Mouse (Mus musculus) intestine, embryonic 16.5 days (tissue): Measurements from ENCODE around the gene Gm3460. TPM values are rescaled to one million over a fixed set of nuclear protein-coding genes. Genes with fewer than 3 reads are reported as not detected.
"Not testable (repeated sequence)": the region's sequence is repeated elsewhere in the genome, so short reads cannot be mapped to it uniquely, and the experiment has no call there.

Experiments used
- ATAC-seq: fragments of 200-750 bp; cut with Nextera tagmentation; 2 replicates; pipeline ENCODE4 v1.8.0; 2017; ENCODE audit warnings: moderate TSS enrichment, moderate library complexity
- H3K27ac ChIP-seq: fragments of 300-500 bp; sonication (generic); 2 replicates; pipeline ENCODE4 v1.5.1; 2014; ENCODE audit warnings: mild to moderate bottlenecking, low read length
- H3K27me3 ChIP-seq: fragments of 300-500 bp; sonication (generic); replicated peaks from 2 replicates; pipeline ENCODE4 v1.6.1; 2014; ENCODE audit warnings: low read length, control low read depth, mixed read lengths; ENCODE audit not compliant: control insufficient read depth, insufficient read depth
- H3K36me3 ChIP-seq: fragments of 300-500 bp; sonication (generic); 2 replicates; pipeline ENCODE4 v1.6.1; 2014; ENCODE audit warnings: low read length, control low read depth; ENCODE audit not compliant: control insufficient read depth, insufficient read depth
- H3K4me1 ChIP-seq: fragments of 300-500 bp; sonication (generic); 2 replicates; pipeline ENCODE4 v1.6.1; 2014; ENCODE audit warnings: low read length, control low read depth, mixed read lengths; ENCODE audit not compliant: control insufficient read depth, insufficient read depth
- H3K4me2 ChIP-seq: fragments of 300-500 bp; sonication (generic); 2 replicates; pipeline ENCODE4 v1.6.1; 2014; ENCODE audit warnings: low read depth, low read length, control low read depth
- H3K4me3 ChIP-seq: fragments of 300-500 bp; sonication (generic); 2 replicates; pipeline ENCODE4 v1.5.1; 2014; ENCODE audit warnings: mild to moderate bottlenecking, low read length
- H3K9ac ChIP-seq: fragments of 300-500 bp; sonication (generic); 2 replicates; pipeline ENCODE4 v1.6.1; 2014; ENCODE audit warnings: low read depth, low read length
- H3K9me3 ChIP-seq: fragments of 300-500 bp; sonication (generic); 2 replicates; pipeline ENCODE4 v1.6.1; 2016; ENCODE audit warnings: low read length, control low read depth; ENCODE audit not compliant: control insufficient read depth
- WGBS: fragments of 180-500 bp; shearing (Covaris S2); extraction: QIAGEN DNeasy Blood & Tissue Kit; methylation state at CpG from one replicate; pipeline ENCODE4 v1.1.7; 2014; 5-methylcytosine and 5-hydroxymethylcytosine counted together
- polyA plus RNA-seq: library from polyadenylated mRNA; unstranded; fragments of >200 nt; fragmentation: Nextera tagmentation; extraction: Ambion mirVana; gene quantifications from 2 replicates; pipeline ENCODE4 v1.2.1, GENCODE M21; 2015

The Gm3460 gene
- polyA plus RNA-seq: not detected in 2 replicates

DNA sequence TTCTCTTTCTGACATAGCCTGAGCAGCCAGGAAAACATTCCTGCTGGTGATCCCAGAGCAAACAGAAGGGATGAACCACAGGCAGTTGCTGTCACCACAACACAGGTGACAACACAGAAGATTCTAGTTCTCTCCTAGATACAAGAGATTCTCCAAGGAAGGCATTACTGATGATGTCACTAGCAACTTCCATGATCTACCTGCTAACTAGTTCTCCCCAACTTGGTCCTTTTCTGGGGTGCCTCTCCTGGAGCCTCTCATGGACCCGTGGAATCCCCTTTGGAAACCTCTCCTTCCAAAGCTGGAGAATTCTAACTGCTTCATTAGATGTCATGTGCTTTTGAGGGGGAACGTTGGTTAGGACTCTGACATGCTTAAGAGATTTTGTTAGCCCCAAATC is at the start of gene Gm3460:
TSS of gene Gm3460 (minus strand) at position 101 of the 400 bp plus-strand sequence.
- H3K36me3 ChIP-seq, H3K4me2 ChIP-seq, H3K27ac ChIP-seq, H3K9ac ChIP-seq, ATAC-seq, H3K9me3 ChIP-seq, H3K27me3 ChIP-seq, H3K4me3 ChIP-seq, H3K4me1 ChIP-seq: not testable (repeated sequence)
- WGBS: 54% methylated on average over 1 of the region's 2 CpGs

DNA sequence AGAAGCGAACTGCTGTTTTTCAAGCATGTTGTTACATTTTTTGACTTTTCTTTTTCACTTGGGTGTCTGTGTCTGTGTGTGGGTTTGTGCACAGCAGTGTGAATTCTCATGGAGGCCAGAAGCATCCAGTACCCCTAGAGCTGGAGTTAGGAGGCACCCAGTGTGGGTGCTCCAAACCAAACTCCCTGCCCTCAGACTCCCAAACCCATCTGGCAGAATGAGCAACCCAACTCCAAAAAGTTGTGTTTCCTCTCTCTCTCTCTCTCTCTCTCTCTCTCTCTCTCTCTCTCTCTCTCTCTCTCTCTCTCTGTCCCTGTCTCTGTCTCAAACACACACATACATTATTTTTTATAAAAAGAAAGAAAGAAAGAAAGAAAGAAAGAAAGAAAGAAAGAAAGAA is 15.8 kb downstream of the Gm3460 start:
- H3K4me2 ChIP-seq, H3K27me3 ChIP-seq, H3K27ac ChIP-seq, ATAC-seq, H3K4me1 ChIP-seq, H3K36me3 ChIP-seq, H3K4me3 ChIP-seq, H3K9me3 ChIP-seq, H3K9ac ChIP-seq: not testable (repeated sequence)
- WGBS: no CpG with 5 or more reads among the region's 1 CpGs

- not testable (repeated sequence) for H3K4me1 ChIP-seq, H3K36me3 ChIP-seq, H3K27me3 ChIP-seq, H3K9me3 ChIP-seq, H3K27ac ChIP-seq, ATAC-seq
- Histone ChIP-seq H3K4me3 (peak overlapping the region; percentile 35), H3K9ac (peak overlapping the region; percentile 54), H3K4me2 (peak overlapping the region; percentile 57)
- WGBS: 3% methylated on average over 13 of the region's 20 CpGs
Observed at GRCm38 (mm10) chr14:6605004-6605403, 17.2 kb downstream of the Gm3460 start.

DNA sequence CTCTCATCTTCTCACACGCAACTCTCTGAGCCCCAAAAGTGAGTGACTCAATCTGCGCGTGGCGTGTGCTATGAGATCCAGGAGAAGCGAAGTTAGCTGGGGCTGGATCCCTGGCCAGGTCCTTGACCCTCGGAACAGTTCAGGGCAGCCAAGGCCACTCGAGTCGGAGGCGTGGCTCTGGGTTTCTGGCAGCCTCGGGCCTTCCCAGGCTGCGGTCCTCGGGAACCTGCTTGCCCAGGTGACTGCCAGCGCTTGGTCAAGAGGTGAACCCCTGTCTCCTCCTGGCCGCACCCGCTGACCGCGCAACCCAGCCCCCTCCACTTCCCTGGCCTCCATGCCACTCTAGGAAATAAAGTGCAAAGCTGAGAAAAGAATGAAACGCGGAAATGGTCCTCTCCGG is 17.7 kb downstream of the Gm3460 start:
- not testable (repeated sequence) for H3K36me3 ChIP-seq, H3K4me1 ChIP-seq, H3K27ac ChIP-seq, ATAC-seq, H3K9me3 ChIP-seq, H3K27me3 ChIP-seq
- H3K4me2 ChIP-seq: peak overlapping the region; percentile 57
- 10% methylated on average over 18 of the region's 20 CpGs for WGBS
- peak overlapping the region; percentile 35 for H3K4me3 ChIP-seq
- H3K9ac ChIP-seq: peak overlapping the region; percentile 54; the same call in 1 of the 2 replicates

- not testable (repeated sequence) for ATAC-seq
Observed at GRCm38 (mm10) chr14:6590513-6590912, 31.7 kb downstream of the Gm3460 start, which contains the start of gene Gm3629. Gene Gm3629, minus strand, starts transcription at chr14:6590613.

More at GRCm38 (mm10) chr14:6590513-6590912, 31.7 kb downstream of the Gm3460 start, which contains the start of gene Gm3629:
- not testable (repeated sequence) for H3K4me3 ChIP-seq, H3K4me2 ChIP-seq, H3K9ac ChIP-seq, H3K27me3 ChIP-seq, H3K27ac ChIP-seq, H3K9me3 ChIP-seq, H3K36me3 ChIP-seq, H3K4me1 ChIP-seq
- WGBS: 31% methylated on average over 1 of the region's 2 CpGs

Other genes starting within 250 kb of the Gm3460 start
- gene Gm16440, start 232.1 kb downstream of the Gm3460 start, polyA plus RNA-seq: not detected in 2 replicates
- gene Gm3591, start 209.9 kb downstream of the Gm3460 start, polyA plus RNA-seq: 0.48 and 0.64 TPM in 2 replicates
- not detected in 2 replicates for gene Gm3594, start 177.8 kb downstream of the Gm3460 start, polyA plus RNA-seq
- not detected in 2 replicates for gene Gm8356, start 85.1 kb downstream of the Gm3460 start, polyA plus RNA-seq
- 0.12 TPM in 2 replicates for gene Gm3629, start 31.8 kb downstream of the Gm3460 start, polyA plus RNA-seq
- gene Gm10251, start 61.8 kb upstream of the Gm3460 start, polyA plus RNA-seq: not detected in 2 replicates
- gene Gm8050, start 97.8 kb upstream of the Gm3460 start, polyA plus RNA-seq: not detected in 2 replicates
- gene Gm3636, start 119.9 kb upstream of the Gm3460 start, polyA plus RNA-seq: 1.8 and 2.2 TPM in 2 replicates
- gene Gm8362, start 152.0 kb upstream of the Gm3460 start, polyA plus RNA-seq: not detected in 2 replicates
- gene Gm3642, start 217.9 kb upstream of the Gm3460 start, polyA plus RNA-seq: not detected in 2 replicates